Mouse (Mus musculus): Measurements from ENCODE around the gene Cyp39a1. TPM values are rescaled to one million over a fixed set of nuclear protein-coding genes. Genes with fewer than 3 reads are reported as not detected.

Cyp39a1 gene
- 5.3 and 5.5 TPM in 2 replicates for polyA plus RNA-seq (2012; rRNA removed)

- TF ChIP-seq CTCF (IDR thresholded peaks at IDR 0.05; ENCODE audit: borderline replicate concordance, extremely low read depth, insufficient read depth, insufficient read length) = no peak
- no peak for TF ChIP-seq POLR2A (IDR thresholded peaks at IDR 0.05; ENCODE audit: borderline replicate concordance, extremely low read depth, insufficient read depth, insufficient read length, poor library complexity, severe bottlenecking)
- no peak for DNase-seq (ENCODE audit: low read depth)
These were observed at the start of gene Cyp39a1 for GRCm38 (mm10) chr17:43667290-43667843. Gene Cyp39a1, plus strand, starts transcription at chr17:43667425.

- TF ChIP-seq POLR2A (IDR thresholded peaks at IDR 0.05; ENCODE audit: borderline replicate concordance, extremely low read depth, insufficient read depth, insufficient read length, poor library complexity, severe bottlenecking) (no peak), CTCF (IDR thresholded peaks at IDR 0.05; ENCODE audit: borderline replicate concordance, extremely low read depth, insufficient read depth, insufficient read length) (no peak)
- DNase-seq (ENCODE audit: low read depth) = no peak
These were observed 48.1 kb upstream of the Cyp39a1 start for GRCm38 (mm10) chr17:43619156-43619555.

- TF ChIP-seq POLR2A (IDR thresholded peaks at IDR 0.05; ENCODE audit: borderline replicate concordance, extremely low read depth, insufficient read depth, insufficient read length, poor library complexity, severe bottlenecking) (no peak), CTCF (IDR thresholded peaks at IDR 0.05; ENCODE audit: borderline replicate concordance, extremely low read depth, insufficient read depth, insufficient read length) (no peak)
- DNase-seq (ENCODE audit: low read depth) = no peak
These were observed 45.1 kb upstream of the Cyp39a1 start for GRCm38 (mm10) chr17:43622076-43622475.

GRCm38 (mm10) chr17:43628246-43628645, 39.0 kb upstream of the Cyp39a1 start:
- TF ChIP-seq POLR2A (IDR thresholded peaks at IDR 0.05; ENCODE audit: borderline replicate concordance, extremely low read depth, insufficient read depth, insufficient read length, poor library complexity, severe bottlenecking) (no peak), CTCF (IDR thresholded peaks at IDR 0.05; ENCODE audit: borderline replicate concordance, extremely low read depth, insufficient read depth, insufficient read length) (no peak)
- no peak for DNase-seq (ENCODE audit: low read depth)

- DNase-seq (ENCODE audit: low read depth) = no peak
- TF ChIP-seq CTCF (IDR thresholded peaks at IDR 0.05; ENCODE audit: borderline replicate concordance, extremely low read depth, insufficient read depth, insufficient read length) = no peak
- TF ChIP-seq POLR2A (IDR thresholded peaks at IDR 0.05; ENCODE audit: borderline replicate concordance, extremely low read depth, insufficient read depth, insufficient read length, poor library complexity, severe bottlenecking) = no peak
These were observed 38.2 kb upstream of the Cyp39a1 start for GRCm38 (mm10) chr17:43629026-43629495.

GRCm38 (mm10) chr17:43629496-43630426, 37.5 kb upstream of the Cyp39a1 start, which contains the start of gene Tdrd6:
Gene Tdrd6, minus strand, starts transcription at chr17:43630299.
- DNase-seq (ENCODE audit: low read depth) = peak; percentile 55
- TF ChIP-seq POLR2A (IDR thresholded peaks at IDR 0.05; ENCODE audit: borderline replicate concordance, extremely low read depth, insufficient read depth, insufficient read length, poor library complexity, severe bottlenecking) (no peak), CTCF (IDR thresholded peaks at IDR 0.05; ENCODE audit: borderline replicate concordance, extremely low read depth, insufficient read depth, insufficient read length) (no peak)

GRCm38 (mm10) chr17:43630427-43630760, 36.8 kb upstream of the Cyp39a1 start:
- TF ChIP-seq CTCF (IDR thresholded peaks at IDR 0.05; ENCODE audit: borderline replicate concordance, extremely low read depth, insufficient read depth, insufficient read length) (no peak), POLR2A (IDR thresholded peaks at IDR 0.05; ENCODE audit: borderline replicate concordance, extremely low read depth, insufficient read depth, insufficient read length, poor library complexity, severe bottlenecking) (no peak)
- DNase-seq (ENCODE audit: low read depth) = peak; percentile 32

GRCm38 (mm10) chr17:43637146-43637545, 30.1 kb upstream of the Cyp39a1 start:
- DNase-seq (ENCODE audit: low read depth) = no peak
- TF ChIP-seq CTCF (IDR thresholded peaks at IDR 0.05; ENCODE audit: borderline replicate concordance, extremely low read depth, insufficient read depth, insufficient read length) = no peak
- no peak for TF ChIP-seq POLR2A (IDR thresholded peaks at IDR 0.05; ENCODE audit: borderline replicate concordance, extremely low read depth, insufficient read depth, insufficient read length, poor library complexity, severe bottlenecking)

- DNase-seq (ENCODE audit: low read depth) = no peak
- TF ChIP-seq CTCF (IDR thresholded peaks at IDR 0.05; ENCODE audit: borderline replicate concordance, extremely low read depth, insufficient read depth, insufficient read length) = no peak
- TF ChIP-seq POLR2A (IDR thresholded peaks at IDR 0.05; ENCODE audit: borderline replicate concordance, extremely low read depth, insufficient read depth, insufficient read length, poor library complexity, severe bottlenecking) = no peak
These were observed 26.4 kb upstream of the Cyp39a1 start for GRCm38 (mm10) chr17:43640825-43641224.

- no peak for DNase-seq (ENCODE audit: low read depth)
- TF ChIP-seq POLR2A (IDR thresholded peaks at IDR 0.05; ENCODE audit: borderline replicate concordance, extremely low read depth, insufficient read depth, insufficient read length, poor library complexity, severe bottlenecking) (no peak), CTCF (IDR thresholded peaks at IDR 0.05; ENCODE audit: borderline replicate concordance, extremely low read depth, insufficient read depth, insufficient read length) (no peak)
These were observed 24.0 kb upstream of the Cyp39a1 start for GRCm38 (mm10) chr17:43643191-43643590.

GRCm38 (mm10) chr17:43644375-43644774, 22.9 kb upstream of the Cyp39a1 start:
- TF ChIP-seq POLR2A (IDR thresholded peaks at IDR 0.05; ENCODE audit: borderline replicate concordance, extremely low read depth, insufficient read depth, insufficient read length, poor library complexity, severe bottlenecking) (no peak), CTCF (IDR thresholded peaks at IDR 0.05; ENCODE audit: borderline replicate concordance, extremely low read depth, insufficient read depth, insufficient read length) (no peak)
- no peak for DNase-seq (ENCODE audit: low read depth)

All from brain, embryonic 14.5 days (tissue).